Mouse (Mus musculus) embryonic facial prominence, embryonic 12.5 days (tissue): ENCODE measurements around the gene Cd34. TPM values are rescaled to one million over a fixed set of nuclear protein-coding genes. Genes with fewer than 3 reads are reported as not detected.

Experiments
- ATAC-seq: fragments of 200-750 bp; cut with Nextera tagmentation; 2 replicates; pipeline ENCODE4 v1.8.0; 2017; ENCODE audit not compliant: insufficient number of reproducible peaks, insufficient read depth, low FRiP score, low TSS enrichment
- H3K27ac ChIP-seq: fragments of 300-500 bp; sonication (generic); 2 replicates; pipeline ENCODE4 v1.5.1; 2016; ENCODE audit warnings: mild to moderate bottlenecking
- H3K27me3 ChIP-seq: fragments of 300-500 bp; sonication (generic); 2 replicates; pipeline ENCODE4 v1.6.1; 2016; ENCODE audit warnings: mild to moderate bottlenecking, moderate library complexity
- H3K36me3 ChIP-seq: fragments of 300-500 bp; sonication (generic); 2 replicates; pipeline ENCODE4 v1.6.1; 2016; ENCODE audit warnings: mild to moderate bottlenecking
- H3K4me1 ChIP-seq: fragments of 300-500 bp; sonication (generic); 2 replicates; pipeline ENCODE4 v1.6.1; 2016
- H3K4me2 ChIP-seq: fragments of 300-500 bp; sonication (generic); replicated peaks from 2 replicates; pipeline ENCODE4 v1.6.1; 2016; ENCODE audit warnings: mild to moderate bottlenecking, moderate library complexity
- H3K4me3 ChIP-seq: fragments of 300-500 bp; sonication (generic); 2 replicates; pipeline ENCODE4 v1.5.1; 2016; ENCODE audit warnings: mild to moderate bottlenecking
- H3K9ac ChIP-seq: fragments of 300-500 bp; sonication (generic); 2 replicates; pipeline ENCODE4 v1.6.1; 2016; ENCODE audit warnings: mild to moderate bottlenecking, moderate library complexity
- H3K9me3 ChIP-seq: fragments of 300-500 bp; sonication (generic); 2 replicates; pipeline ENCODE4 v1.6.1; 2016; ENCODE audit warnings: mild to moderate bottlenecking, moderate library complexity
- WGBS: fragments of 180-500 bp; shearing (Covaris S2); methylation state at CpG from one replicate; pipeline ENCODE4 v1.1.7; 2016; 5-methylcytosine and 5-hydroxymethylcytosine counted together
- polyA plus RNA-seq: library from polyadenylated mRNA; unstranded; fragments of >200 nt; fragmentation: Nextera tagmentation; extraction: Ambion mirVana; gene quantifications from 2 replicates; pipeline ENCODE4 v1.2.1, GENCODE M21; 2016

Gene Cd34
- polyA plus RNA-seq, 1 experiment from 2014 or later: 63.4 TPM

GRCm38 (mm10) chr1:194991654-194992053, 53.0 kb downstream of the Cd34 start:
- H3K36me3 ChIP-seq: no peaks in the 10 kb centered on the region
- no peak overlapping the region for H3K4me3 ChIP-seq
- H3K27me3 ChIP-seq: no peaks in the 10 kb centered on the region
- no peaks in the 10 kb centered on the region for H3K4me1 ChIP-seq
- H3K9me3 ChIP-seq: no peaks in the 10 kb centered on the region
- WGBS: 84% methylated on average over 2 of the region's 2 CpGs
- ATAC-seq: no peak
- no peak overlapping the region for H3K9ac ChIP-seq
- no peak overlapping the region for H3K27ac ChIP-seq
- H3K4me2 ChIP-seq: no peak overlapping the region

- WGBS: 72% methylated on average over 5 of the region's 5 CpGs
- H3K9me3 ChIP-seq: no peaks in the 10 kb centered on the region
- H3K4me3 ChIP-seq: no peak overlapping the region
- no peak overlapping the region for H3K4me2 ChIP-seq
- no peaks in the 10 kb centered on the region for H3K4me1 ChIP-seq
- H3K9ac ChIP-seq: no peak overlapping the region
- ATAC-seq: no peak
- H3K27me3 ChIP-seq: no peaks in the 10 kb centered on the region
- no peak overlapping the region for H3K27ac ChIP-seq
- H3K36me3 ChIP-seq: no peaks in the 10 kb centered on the region
These were observed 54.1 kb downstream of the Cd34 start for GRCm38 (mm10) chr1:194992589-194993317.

GRCm38 (mm10) chr1:194993409-194993988, 54.9 kb downstream of the Cd34 start:
- Histone ChIP-seq H3K27me3 (no peaks in the 10 kb centered on the region), H3K4me1 (no peaks in the 10 kb centered on the region), H3K9ac (no peak overlapping the region), H3K27ac (no peak overlapping the region), H3K36me3 (no peaks in the 10 kb centered on the region), H3K9me3 (no peaks in the 10 kb centered on the region), H3K4me3 (no peak overlapping the region), H3K4me2 (no peak overlapping the region)
- WGBS: 87% methylated on average over 1 of the region's 1 CpGs
- ATAC-seq: no peak

- no peak overlapping the region for H3K4me2 ChIP-seq
- H3K36me3 ChIP-seq: no peaks in the 10 kb centered on the region
- H3K4me1 ChIP-seq: no peaks in the 10 kb centered on the region
- ATAC-seq: no peak
- no peaks in the 10 kb centered on the region for H3K27me3 ChIP-seq
- no peak overlapping the region for H3K9ac ChIP-seq
- no peaks in the 10 kb centered on the region for H3K9me3 ChIP-seq
- H3K4me3 ChIP-seq: no peak overlapping the region
- H3K27ac ChIP-seq: no peak overlapping the region
- 63% methylated on average over 5 of the region's 5 CpGs for WGBS
These were observed 55.6 kb downstream of the Cd34 start for GRCm38 (mm10) chr1:194994262-194994661.

GRCm38 (mm10) chr1:194995196-194995595, 56.6 kb downstream of the Cd34 start:
- Histone ChIP-seq H3K27ac (no peak overlapping the region), H3K9me3 (no peaks in the 10 kb centered on the region), H3K27me3 (no peaks in the 10 kb centered on the region), H3K4me1 (no peaks in the 10 kb centered on the region), H3K36me3 (no peaks in the 10 kb centered on the region), H3K9ac (no peak overlapping the region), H3K4me3 (no peak overlapping the region), H3K4me2 (no peak overlapping the region)
- ATAC-seq: no peak
- WGBS: 40% methylated on average over 2 of the region's 2 CpGs

- 79% methylated on average over 1 of the region's 1 CpGs for WGBS
- ATAC-seq: no peak
- no peak overlapping the region for H3K27ac ChIP-seq
These were observed 59.8 kb downstream of the Cd34 start for GRCm38 (mm10) chr1:194998396-194998795.

GRCm38 (mm10) chr1:195003328-195003727, 64.7 kb downstream of the Cd34 start:
- Histone ChIP-seq H3K4me1 (no peaks in the 10 kb centered on the region), H3K4me3 (no peak overlapping the region), H3K36me3 (no peaks in the 10 kb centered on the region), H3K9me3 (no peaks in the 10 kb centered on the region), H3K9ac (no peak overlapping the region), H3K4me2 (no peak overlapping the region), H3K27ac (no peak overlapping the region), H3K27me3 (no peaks in the 10 kb centered on the region)
- 73% methylated on average over 4 of the region's 4 CpGs for WGBS
- no peak for ATAC-seq

More at GRCm38 (mm10) chr1:194998396-194998795, 59.8 kb downstream of the Cd34 start:
- Histone ChIP-seq H3K9ac (no peak overlapping the region), H3K36me3 (no peaks in the 10 kb centered on the region), H3K4me1 (no peaks in the 10 kb centered on the region), H3K4me2 (no peak overlapping the region), H3K4me3 (no peak overlapping the region), H3K9me3 (no peaks in the 10 kb centered on the region), H3K27me3 (no peaks in the 10 kb centered on the region)

GRCm38 (mm10) chr1:195004194-195004593, 65.6 kb downstream of the Cd34 start:
- H3K36me3 ChIP-seq: no peaks in the 10 kb centered on the region
- no peak overlapping the region for H3K4me3 ChIP-seq
- no peaks in the 10 kb centered on the region for H3K4me1 ChIP-seq
- H3K4me2 ChIP-seq: no peak overlapping the region
- no peaks in the 10 kb centered on the region for H3K27me3 ChIP-seq
- H3K9me3 ChIP-seq: no peaks in the 10 kb centered on the region
- H3K9ac ChIP-seq: no peak overlapping the region
- WGBS: 78% methylated on average over 1 of the region's 1 CpGs
- no peak for ATAC-seq
- no peak overlapping the region for H3K27ac ChIP-seq

GRCm38 (mm10) chr1:195006267-195006666, 67.6 kb downstream of the Cd34 start:
- Histone ChIP-seq H3K9me3 (no peaks in the 10 kb centered on the region), H3K4me2 (no peak overlapping the region), H3K4me3 (no peak overlapping the region), H3K27ac (no peak overlapping the region), H3K4me1 (no peaks in the 10 kb centered on the region), H3K36me3 (no peaks in the 10 kb centered on the region), H3K9ac (no peak overlapping the region), H3K27me3 (no peaks in the 10 kb centered on the region)
- no peak for ATAC-seq

Other genes starting within 250 kb of the Cd34 start
- gene Cd46, start 153.4 kb downstream of the Cd34 start, polyA plus RNA-seq: 1.3 and 1.6 TPM in 2 replicates
- 46.5 and 50.5 TPM in 2 replicates for gene Cr1l, start 192.8 kb downstream of the Cd34 start, polyA plus RNA-seq
- 0.22 and 0.29 TPM in 2 replicates for gene Cr2, start 237.9 kb downstream of the Cd34 start, polyA plus RNA-seq